Mouse (Mus musculus): ENCODE data around the gene Pigk.

The Pigk gene

GRCm38 (mm10) chr3:152733011-152733410 lies 19.1 kb downstream of the Pigk start:
- no peak for DNase-seq (ENCODE audit: low spot score)

GRCm38 (mm10) chr3:152733513-152733912 lies 19.6 kb downstream of the Pigk start:
- DNase-seq (ENCODE audit: low spot score): no peak

- DNase-seq (ENCODE audit: low spot score): no peak
Measured at GRCm38 (mm10) chr3:152734100-152734499, 20.2 kb downstream of the Pigk start.

GRCm38 (mm10) chr3:152735601-152736250 lies 21.8 kb downstream of the Pigk start:
- DNase-seq (ENCODE audit: low spot score): no peak

GRCm38 (mm10) chr3:152744301-152744700 lies 30.4 kb downstream of the Pigk start:
- no peak for DNase-seq (ENCODE audit: low spot score)

- no peak for DNase-seq (ENCODE audit: low spot score)
Measured at GRCm38 (mm10) chr3:152745611-152746010, 31.7 kb downstream of the Pigk start.

GRCm38 (mm10) chr3:152749461-152749871 lies 35.6 kb downstream of the Pigk start:
- peak; percentile 77 for DNase-seq (ENCODE audit: low spot score)

- DNase-seq (ENCODE audit: low spot score): peak; percentile 79
Measured at GRCm38 (mm10) chr3:152749881-152750280, 36.0 kb downstream of the Pigk start.

GRCm38 (mm10) chr3:152752911-152753310 lies 39.0 kb downstream of the Pigk start:
- DNase-seq (ENCODE audit: low spot score): no peak

GRCm38 (mm10) chr3:152753345-152753744 lies 39.4 kb downstream of the Pigk start:
- no peak for DNase-seq (ENCODE audit: low spot score)

- no peak for DNase-seq (ENCODE audit: low spot score)
Measured at GRCm38 (mm10) chr3:152753920-152754764, 40.2 kb downstream of the Pigk start.

- no peak for DNase-seq (ENCODE audit: low spot score)
Measured at GRCm38 (mm10) chr3:152755515-152755914, 41.6 kb downstream of the Pigk start.

- DNase-seq (ENCODE audit: low spot score): no peak
Measured at GRCm38 (mm10) chr3:152756896-152757295, 43.0 kb downstream of the Pigk start.

- DNase-seq (ENCODE audit: low spot score): peak; percentile 74
Measured at GRCm38 (mm10) chr3:152757464-152758393, 43.8 kb downstream of the Pigk start.

GRCm38 (mm10) chr3:152758500-152759032 lies 44.7 kb downstream of the Pigk start:
- DNase-seq (ENCODE audit: low spot score): no peak

GRCm38 (mm10) chr3:152761116-152761515 lies 47.2 kb downstream of the Pigk start:
- peak; percentile 70 for DNase-seq (ENCODE audit: low spot score)

- DNase-seq (ENCODE audit: low spot score): no peak
Measured at GRCm38 (mm10) chr3:152761661-152762060, 47.8 kb downstream of the Pigk start.

- DNase-seq (ENCODE audit: low spot score): peak; percentile 58
Measured at GRCm38 (mm10) chr3:152762302-152762701, 48.4 kb downstream of the Pigk start.

- no peak for DNase-seq (ENCODE audit: low spot score)
Measured at GRCm38 (mm10) chr3:152763139-152763882, 49.4 kb downstream of the Pigk start.

GRCm38 (mm10) chr3:152764516-152765312 lies 50.8 kb downstream of the Pigk start:
- no peak for DNase-seq (ENCODE audit: low spot score)
